Mouse (Mus musculus) embryo, embryonic 10.5 days (tissue): ENCODE results near the gene Rbck1.

Source experiments
- DNase-seq: peaks from one replicate; pipeline ENCODE4 v3.0.0-alpha.2; 2015; ENCODE audit warnings: low spot score

Gene Rbck1

DNA sequence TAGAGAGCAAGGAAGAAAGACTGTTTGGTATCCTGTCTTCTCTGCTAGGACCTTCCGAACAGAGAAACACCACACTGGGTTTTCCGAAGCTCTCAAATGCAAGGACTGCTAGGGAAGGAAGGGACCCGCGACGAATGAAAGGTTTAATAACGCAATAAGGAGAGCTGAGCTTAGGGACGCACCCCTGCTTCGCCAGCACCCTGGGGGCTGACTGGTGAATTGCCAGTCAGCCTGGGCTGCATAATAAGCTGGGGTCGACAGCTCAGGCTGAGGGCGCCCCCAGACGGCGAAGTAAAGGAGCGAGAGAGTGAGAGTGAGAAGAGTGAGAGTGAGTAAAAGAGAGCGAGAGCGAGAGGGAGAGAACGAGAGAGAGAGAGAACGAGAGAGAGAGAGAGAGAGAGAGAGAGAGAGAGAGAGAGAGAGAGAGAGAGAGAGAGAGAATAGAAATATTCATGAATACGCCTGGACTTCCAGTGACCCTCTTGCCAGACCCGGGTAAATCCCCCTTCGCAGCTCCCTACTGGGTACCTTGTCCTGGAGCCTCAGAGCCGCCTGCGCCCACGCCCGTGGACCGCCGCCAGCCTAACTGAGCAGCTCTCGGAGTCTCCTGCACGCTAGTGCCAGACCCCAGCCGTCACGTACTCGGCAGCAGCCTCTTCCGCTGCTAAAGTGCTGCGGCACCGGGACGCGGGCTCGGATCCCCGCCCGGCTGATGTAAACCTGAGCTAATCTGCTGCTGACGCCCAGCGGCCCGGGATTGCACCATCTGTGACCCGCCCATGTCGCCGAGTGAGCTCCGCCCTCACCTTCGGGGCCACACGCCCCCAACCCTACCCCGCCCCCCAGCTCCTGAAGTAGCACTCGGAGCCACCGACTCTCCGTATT, 11.1 kb upstream of the Rbck1 start, which contains the start of gene Trib3:
Gene Trib3, minus strand, starts transcription at position 704 of the 885 bp plus-strand sequence.
- DNase-seq: peak; percentile 88

GRCm38 (mm10) chr2:152339631-152340179, 7.3 kb upstream of the Rbck1 start:
- DNase-seq: no peak

- no peak for DNase-seq
These were observed 5.9 kb upstream of the Rbck1 start for GRCm38 (mm10) chr2:152338319-152338718.

- DNase-seq: no peak
These were observed 5.2 kb upstream of the Rbck1 start for GRCm38 (mm10) chr2:152337591-152338212.

- DNase-seq: no peak
These were observed 4.4 kb upstream of the Rbck1 start for GRCm38 (mm10) chr2:152336856-152337255.

GRCm38 (mm10) chr2:152335289-152335820, 2.9 kb upstream of the Rbck1 start:
- DNase-seq: no peak

DNA sequence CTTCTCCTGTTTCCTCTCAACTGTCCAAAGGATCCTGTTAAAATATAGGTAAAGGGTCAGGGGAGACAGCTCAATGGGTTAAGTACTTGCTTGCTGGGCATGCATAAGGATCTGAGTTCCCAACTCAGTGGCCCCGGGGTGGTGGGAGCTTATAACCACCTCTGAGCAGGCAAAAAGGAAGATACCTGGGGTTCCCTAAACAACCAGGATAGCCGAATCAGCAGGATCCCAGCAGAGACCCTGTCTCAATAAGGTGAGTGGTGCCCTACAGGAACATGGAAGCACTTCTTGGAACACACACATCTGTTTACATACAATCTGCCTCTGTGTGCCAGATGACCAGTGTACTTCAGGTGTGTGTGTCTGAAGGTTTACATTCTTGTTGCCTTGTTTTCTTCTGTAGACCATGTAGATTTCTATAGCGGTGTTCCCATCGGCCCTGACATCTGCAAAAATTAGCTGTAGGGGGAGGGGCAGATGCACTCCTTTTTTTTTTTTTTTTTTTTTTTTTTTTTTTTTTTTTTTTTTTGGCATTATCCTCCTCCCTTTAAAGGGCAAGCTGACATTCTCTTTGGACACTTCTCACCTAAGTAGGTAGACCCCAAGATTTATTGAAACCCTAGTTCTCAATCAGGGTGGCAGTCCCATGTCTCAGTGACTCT, 1.0 kb upstream of the Rbck1 start:
- no peak for DNase-seq

DNA sequence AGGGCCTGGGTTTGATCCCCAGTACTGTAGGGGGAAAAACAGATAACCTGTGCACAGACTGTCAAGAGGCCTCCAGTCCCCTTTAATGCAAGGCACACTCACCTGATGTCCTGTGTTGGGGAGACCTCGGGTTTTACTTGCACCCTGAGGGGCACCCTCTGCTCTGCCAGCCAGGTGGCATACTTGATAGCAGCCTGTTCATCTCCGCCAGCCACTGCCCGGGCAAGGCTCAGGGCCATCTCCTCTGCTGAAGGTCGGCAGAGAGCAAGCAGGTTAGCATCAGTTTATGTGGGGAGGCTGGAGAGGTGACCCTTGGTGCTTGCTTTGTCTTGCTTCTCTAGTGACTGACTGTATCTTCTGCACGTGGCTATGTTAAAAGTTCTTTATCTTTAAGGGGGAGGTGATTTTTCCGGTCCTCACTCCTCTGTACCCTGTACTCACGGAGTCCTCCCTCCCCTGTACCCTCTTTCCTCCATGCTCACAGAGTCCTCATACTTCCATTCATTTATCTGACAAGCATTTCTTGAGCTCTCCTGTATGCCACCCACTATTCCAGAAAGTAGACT, 1.5 kb downstream of the Rbck1 start:
- no peak for DNase-seq

- no peak for DNase-seq
These were observed 4.5 kb downstream of the Rbck1 start for GRCm38 (mm10) chr2:152327980-152328379.

DNA sequence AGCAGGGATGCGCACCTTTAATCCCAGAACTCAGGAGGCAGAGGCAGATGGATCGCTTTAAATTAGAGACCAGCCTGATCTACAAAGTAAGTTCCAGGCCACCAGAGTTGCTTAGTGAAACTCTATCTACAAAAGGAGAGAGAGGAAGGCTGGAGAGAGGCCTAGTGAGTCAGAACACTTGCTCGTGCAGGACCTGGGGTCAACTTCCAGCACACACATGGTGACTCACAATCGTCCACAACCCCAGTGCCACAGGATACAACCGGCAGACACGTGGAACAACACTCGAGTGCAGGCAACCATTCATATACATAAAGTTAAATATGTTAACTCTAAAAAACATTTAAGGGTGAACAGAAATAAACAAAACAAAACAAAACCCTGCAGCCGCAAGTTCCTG, 5.8 kb downstream of the Rbck1 start:
- no peak for DNase-seq

GRCm38 (mm10) chr2:152326157-152326556, 6.3 kb downstream of the Rbck1 start:
- no peak for DNase-seq

GRCm38 (mm10) chr2:152324842-152325241, 7.6 kb downstream of the Rbck1 start:
- no peak for DNase-seq

DNA sequence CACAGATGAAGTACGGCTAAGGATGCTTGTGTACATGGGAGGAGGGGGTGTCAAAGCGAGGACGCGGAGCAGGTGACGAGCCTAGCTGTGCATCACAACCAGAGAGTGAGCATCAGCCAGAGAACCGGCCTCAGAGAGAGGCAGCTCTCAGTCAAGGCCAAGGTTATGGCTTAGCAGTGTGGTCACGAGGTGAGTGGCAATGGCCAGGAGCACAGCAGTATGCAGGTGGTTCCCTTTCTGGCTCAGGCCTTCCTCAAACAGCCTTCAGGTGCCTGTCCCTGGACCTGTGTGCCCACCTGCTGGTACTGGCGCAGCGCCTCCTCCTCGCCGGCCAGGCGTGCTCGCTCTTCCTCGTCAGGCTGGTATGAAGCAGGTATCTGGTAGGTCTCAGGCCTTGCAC, 8.5 kb downstream of the Rbck1 start:
- DNase-seq: no peak

- no peak for DNase-seq
These were observed 10.3 kb downstream of the Rbck1 start for GRCm38 (mm10) chr2:152322198-152322597.

- no peak for DNase-seq
These were observed 10.9 kb downstream of the Rbck1 start for GRCm38 (mm10) chr2:152321558-152321957.

- no peak for DNase-seq
These were observed 15.4 kb downstream of the Rbck1 start for GRCm38 (mm10) chr2:152317054-152317453.

DNA sequence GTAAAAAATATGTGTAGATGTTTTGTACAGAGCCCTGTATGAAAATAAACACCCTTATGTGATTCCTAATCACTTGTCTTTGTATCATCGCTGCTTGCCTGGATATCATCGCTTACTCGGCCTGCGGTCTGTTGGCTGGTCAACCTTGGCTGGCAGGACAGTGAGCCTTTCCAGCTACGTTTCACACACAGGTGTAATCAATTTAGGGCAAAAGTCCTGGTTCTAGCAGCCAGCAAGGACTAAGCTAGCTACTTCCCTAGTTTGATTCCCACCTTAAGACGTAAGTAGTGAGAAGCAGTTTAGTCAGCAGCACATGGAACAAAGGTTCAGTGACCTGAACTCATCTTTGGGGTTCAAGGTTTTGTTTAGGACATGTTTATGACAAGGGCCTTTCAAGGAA, 18.5 kb downstream of the Rbck1 start:
- no peak for DNase-seq

DNA sequence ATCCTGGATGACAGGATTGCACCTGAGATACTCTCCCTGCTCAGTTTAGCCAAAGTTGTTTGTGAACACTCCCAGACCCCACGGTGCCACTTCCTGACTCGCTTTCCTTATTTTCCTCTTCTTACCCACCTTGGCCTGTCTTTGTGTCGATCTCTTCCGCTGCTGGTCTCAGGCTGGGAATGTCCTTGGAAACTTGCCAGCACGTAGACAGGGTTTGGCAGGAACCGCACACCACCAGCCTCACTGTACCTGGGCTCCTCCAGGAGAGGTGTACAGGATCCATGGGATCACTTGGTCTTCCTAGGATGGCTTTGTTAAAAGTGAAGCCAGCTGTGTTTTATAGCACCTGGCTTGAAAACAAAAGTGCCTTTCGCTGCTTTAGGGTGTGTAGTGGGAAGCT, 19.5 kb downstream of the Rbck1 start:
- DNase-seq: no peak

- no peak for DNase-seq
These were observed 25.3 kb downstream of the Rbck1 start for GRCm38 (mm10) chr2:152307186-152307585.

DNA sequence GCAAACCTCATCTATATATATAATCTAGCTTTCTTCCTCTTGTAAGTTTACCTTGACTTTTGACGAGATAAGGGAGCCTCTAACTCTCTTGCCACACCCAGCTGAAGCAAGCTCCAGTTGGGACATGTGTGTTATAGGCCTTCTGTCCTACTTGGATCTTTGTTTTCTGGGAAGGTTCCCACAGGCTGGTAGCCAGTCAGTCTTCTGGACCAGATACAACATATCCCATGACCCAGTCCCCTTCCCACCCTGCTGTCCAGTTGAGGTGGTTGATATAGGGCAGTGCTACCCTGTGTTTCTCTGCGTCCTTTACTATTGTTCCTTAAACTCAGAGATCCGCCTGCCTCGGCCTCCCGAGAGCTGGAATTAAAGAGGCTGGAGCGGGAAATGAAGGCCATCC, 27.0 kb downstream of the Rbck1 start:
- no peak for DNase-seq

DNA sequence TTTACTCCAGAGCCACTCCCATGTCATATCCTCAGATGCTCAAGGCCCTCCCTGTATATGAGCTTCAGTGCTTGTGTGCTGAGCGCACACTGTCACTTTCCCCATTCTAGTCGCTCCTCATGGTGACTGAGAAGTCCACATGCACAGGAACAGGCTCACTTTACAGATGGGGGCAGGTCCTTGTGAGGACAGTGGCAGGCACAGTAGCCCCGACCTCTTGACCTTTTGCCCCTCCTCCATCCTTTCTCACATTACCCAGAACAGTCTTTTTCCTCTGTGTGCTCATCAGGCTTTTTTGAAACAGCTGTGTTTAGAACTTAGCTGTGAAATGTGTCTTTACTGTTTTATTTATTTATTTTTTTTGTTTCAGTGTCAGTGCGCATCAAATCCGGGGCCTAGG, 28.7 kb downstream of the Rbck1 start:
- peak; percentile 45 for DNase-seq

DNA sequence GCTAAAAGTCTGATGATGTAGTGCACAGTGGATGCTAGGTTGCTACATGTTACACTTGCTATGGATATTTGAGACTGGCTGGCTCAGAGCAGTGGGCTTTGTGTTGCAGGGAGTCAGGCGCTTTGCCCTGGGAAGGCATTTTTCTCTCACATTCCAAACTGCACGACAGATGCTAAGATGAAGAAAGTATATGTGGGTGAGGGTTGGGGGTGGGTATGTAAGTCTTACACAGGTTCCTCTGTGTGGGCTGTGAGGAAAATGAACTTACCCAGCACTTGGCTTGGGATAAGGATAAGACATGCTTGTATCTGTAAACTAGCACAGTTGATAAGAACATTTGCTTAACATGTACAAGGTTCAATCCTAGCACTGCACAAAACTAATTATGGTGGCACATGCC, 29.6 kb downstream of the Rbck1 start:
- DNase-seq: no peak
